Mouse (Mus musculus): ENCODE data around the gene Nup133. TPM values are rescaled to one million over a fixed set of nuclear protein-coding genes. Genes with fewer than 3 reads are reported as not detected.

Nup133 gene
- polyA plus RNA-seq, 1 experiment from 2014 or later = 47.4 TPM

DNA sequence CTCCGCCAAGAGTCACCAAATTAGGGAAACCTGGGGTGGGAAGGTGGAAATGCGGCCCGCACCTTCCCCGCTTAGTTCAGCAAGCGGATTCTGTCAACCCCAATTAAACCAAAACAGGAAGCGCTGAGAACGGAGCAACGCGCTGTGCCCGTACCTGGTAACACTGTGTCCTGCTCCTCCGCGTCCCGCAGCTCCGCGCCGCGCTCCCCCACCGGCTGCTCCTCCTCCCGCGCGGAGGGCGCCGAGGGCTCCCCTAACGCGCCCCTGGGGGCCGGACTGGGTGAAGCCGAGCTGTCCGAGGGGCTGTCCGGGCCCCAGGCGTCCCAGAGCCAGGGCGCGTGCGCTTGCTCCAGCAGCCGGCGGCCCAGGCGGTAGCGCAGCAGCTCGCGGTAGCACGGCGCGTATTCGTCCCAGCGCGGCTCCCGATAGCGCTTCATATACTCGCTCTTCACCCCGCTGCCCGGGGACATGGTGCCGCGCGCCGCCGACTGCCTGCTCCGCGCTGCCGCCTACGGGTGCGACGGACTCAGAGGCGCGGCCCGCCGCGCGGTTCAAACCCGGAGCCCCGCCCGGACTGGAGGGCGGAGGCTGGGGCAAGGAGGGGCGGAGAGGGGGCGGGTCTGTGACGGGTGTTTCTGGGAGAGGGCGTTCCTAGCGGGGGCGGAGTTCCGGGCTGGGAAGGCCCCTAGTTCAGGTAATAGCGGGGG lies 90.0 kb downstream of the Nup133 start:
- ATAC-seq (replicated peaks; ENCODE audit: low FRiP score) (peak; percentile 96), DNase-seq (ENCODE audit: low spot score) (peak; percentile 97)
- Histone ChIP-seq H3K4me3 (ENCODE audit: low read depth, low read length) (peak overlapping the region; percentile 95), H3K4me1 (replicated peaks; ENCODE audit: control insufficient read depth, insufficient read depth, low read length) (peaks cover 3% of the 10 kb centered on the region; the same call in 1 of the 2 replicates), H3K9ac (ENCODE audit: low read depth, low read length) (peak overlapping the region; percentile 91), H3K27ac (ENCODE audit: low read depth, low read length) (peak overlapping the region; percentile 83), H3K4me2 (peak overlapping the region; percentile 91), H3K36me3 (ENCODE audit: control insufficient read depth, insufficient read depth, low read length) (no peaks in the 10 kb centered on the region), H3K27me3 (replicated peaks; ENCODE audit: control insufficient read depth, insufficient read depth, low read length) (peaks cover 17% of the 10 kb centered on the region; the same call in 1 of the 2 replicates), H3K9me3 (ENCODE audit: control insufficient read depth, low read length) (no peaks in the 10 kb centered on the region)
- under 1% methylated on average over 78 of the region's 79 CpGs for WGBS

DNA sequence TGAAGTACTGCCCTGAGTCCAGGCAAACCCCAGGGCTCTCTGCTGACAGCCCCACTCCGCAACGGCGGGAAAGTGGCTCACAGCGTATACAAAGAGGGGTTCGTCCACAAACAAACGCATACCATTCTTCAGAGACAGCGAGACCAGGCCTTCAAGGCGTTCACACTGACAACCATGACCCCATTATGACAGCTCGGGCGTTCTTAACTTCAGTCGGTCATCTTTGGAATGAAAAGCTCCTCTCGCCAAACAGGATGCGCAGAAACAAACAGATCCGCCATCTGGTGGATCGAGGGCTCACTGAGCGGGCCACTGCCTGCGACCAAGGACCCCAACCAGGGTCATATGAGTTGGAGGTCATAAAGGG lies 90.5 kb downstream of the Nup133 start:
- peak overlapping the region; percentile 95 for H3K4me3 ChIP-seq (ENCODE audit: low read depth, low read length)
- DNase-seq (ENCODE audit: low spot score) = no peak
- no peaks in the 10 kb centered on the region for H3K9me3 ChIP-seq (ENCODE audit: control insufficient read depth, low read length)
- WGBS = under 1% methylated on average over 17 of the region's 17 CpGs
- H3K4me2 ChIP-seq = peak overlapping the region; percentile 91
- H3K27me3 ChIP-seq (replicated peaks; ENCODE audit: control insufficient read depth, insufficient read depth, low read length) = peaks cover 17% of the 10 kb centered on the region; the same call in 1 of the 2 replicates
- peak; percentile 16 for ATAC-seq (replicated peaks; ENCODE audit: low FRiP score)
- peaks cover 3% of the 10 kb centered on the region; the same call in 1 of the 2 replicates for H3K4me1 ChIP-seq (replicated peaks; ENCODE audit: control insufficient read depth, insufficient read depth, low read length)
- no peaks in the 10 kb centered on the region for H3K36me3 ChIP-seq (ENCODE audit: control insufficient read depth, insufficient read depth, low read length)
- peak overlapping the region; percentile 83; the same call in 1 of the 2 replicates for H3K27ac ChIP-seq (ENCODE audit: low read depth, low read length)
- peak overlapping the region; percentile 91 for H3K9ac ChIP-seq (ENCODE audit: low read depth, low read length)

DNA sequence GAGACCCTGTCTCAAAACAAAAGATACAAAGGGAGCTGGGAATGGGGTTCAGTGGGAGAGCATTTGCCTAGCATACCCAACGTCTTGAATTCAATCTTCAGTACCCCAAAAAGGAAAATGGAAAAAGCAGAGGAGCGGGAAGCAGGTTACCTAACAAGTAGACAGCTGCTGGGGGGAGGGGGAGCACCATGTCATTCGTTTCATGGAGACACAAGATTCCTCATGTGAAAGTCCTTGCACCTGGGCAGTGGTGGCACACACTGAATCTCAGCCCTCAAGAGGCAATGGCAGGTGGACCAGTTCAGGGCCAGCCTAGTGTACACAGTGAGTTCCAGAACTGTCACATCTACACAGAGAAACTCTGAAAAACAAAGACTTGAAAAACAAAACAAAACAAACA lies 91.7 kb downstream of the Nup133 start:
- WGBS = 78% methylated on average over 3 of the region's 3 CpGs
- DNase-seq (ENCODE audit: low spot score) (no peak), ATAC-seq (replicated peaks; ENCODE audit: low FRiP score) (no peak)
- Histone ChIP-seq H3K9me3 (ENCODE audit: control insufficient read depth, low read length) (no peaks in the 10 kb centered on the region), H3K9ac (ENCODE audit: low read depth, low read length) (no peak overlapping the region), H3K27ac (ENCODE audit: low read depth, low read length) (no peak overlapping the region), H3K36me3 (ENCODE audit: control insufficient read depth, insufficient read depth, low read length) (no peaks in the 10 kb centered on the region), H3K4me2 (peak overlapping the region; percentile 91; the same call in 1 of the 2 replicates), H3K4me1 (replicated peaks; ENCODE audit: control insufficient read depth, insufficient read depth, low read length) (peaks cover 3% of the 10 kb centered on the region; the same call in 1 of the 2 replicates), H3K27me3 (replicated peaks; ENCODE audit: control insufficient read depth, insufficient read depth, low read length) (peaks cover 12% of the 10 kb centered on the region; the same call in 1 of the 2 replicates), H3K4me3 (ENCODE audit: low read depth, low read length) (no peak overlapping the region)

- no peak overlapping the region for H3K9ac ChIP-seq (ENCODE audit: low read depth, low read length)
- no peak overlapping the region for H3K27ac ChIP-seq (ENCODE audit: low read depth, low read length)
- no peaks in the 10 kb centered on the region for H3K9me3 ChIP-seq (ENCODE audit: control insufficient read depth, low read length)
- H3K4me3 ChIP-seq (ENCODE audit: low read depth, low read length) = no peak overlapping the region
- no peak overlapping the region for H3K4me2 ChIP-seq
- H3K4me1 ChIP-seq (replicated peaks; ENCODE audit: control insufficient read depth, insufficient read depth, low read length) = peaks cover 3% of the 10 kb centered on the region; the same call in 1 of the 2 replicates
- H3K36me3 ChIP-seq (ENCODE audit: control insufficient read depth, insufficient read depth, low read length) = no peaks in the 10 kb centered on the region
- WGBS = 74% methylated on average over 9 of the region's 9 CpGs
- ATAC-seq (replicated peaks; ENCODE audit: low FRiP score) = no peak
- no peak for DNase-seq (ENCODE audit: low spot score)
- no peaks in the 10 kb centered on the region for H3K27me3 ChIP-seq (replicated peaks; ENCODE audit: control insufficient read depth, insufficient read depth, low read length)
Measured at GRCm38 (mm10) chr8:123854733-123855475, 94.2 kb downstream of the Nup133 start.

- Histone ChIP-seq H3K4me1 (replicated peaks; ENCODE audit: control insufficient read depth, insufficient read depth, low read length) (peaks cover 3% of the 10 kb centered on the region; the same call in 1 of the 2 replicates), H3K9ac (ENCODE audit: low read depth, low read length) (no peak overlapping the region), H3K9me3 (ENCODE audit: control insufficient read depth, low read length) (no peaks in the 10 kb centered on the region), H3K36me3 (ENCODE audit: control insufficient read depth, insufficient read depth, low read length) (no peaks in the 10 kb centered on the region), H3K27ac (ENCODE audit: low read depth, low read length) (no peak overlapping the region), H3K4me3 (ENCODE audit: low read depth, low read length) (no peak overlapping the region), H3K4me2 (no peak overlapping the region), H3K27me3 (replicated peaks; ENCODE audit: control insufficient read depth, insufficient read depth, low read length) (no peaks in the 10 kb centered on the region)
- no peak for DNase-seq (ENCODE audit: low spot score)
- ATAC-seq (replicated peaks; ENCODE audit: low FRiP score) = no peak
- 48% methylated on average over 1 of the region's 1 CpGs for WGBS
Measured at GRCm38 (mm10) chr8:123854252-123854651, 94.8 kb downstream of the Nup133 start.

DNA sequence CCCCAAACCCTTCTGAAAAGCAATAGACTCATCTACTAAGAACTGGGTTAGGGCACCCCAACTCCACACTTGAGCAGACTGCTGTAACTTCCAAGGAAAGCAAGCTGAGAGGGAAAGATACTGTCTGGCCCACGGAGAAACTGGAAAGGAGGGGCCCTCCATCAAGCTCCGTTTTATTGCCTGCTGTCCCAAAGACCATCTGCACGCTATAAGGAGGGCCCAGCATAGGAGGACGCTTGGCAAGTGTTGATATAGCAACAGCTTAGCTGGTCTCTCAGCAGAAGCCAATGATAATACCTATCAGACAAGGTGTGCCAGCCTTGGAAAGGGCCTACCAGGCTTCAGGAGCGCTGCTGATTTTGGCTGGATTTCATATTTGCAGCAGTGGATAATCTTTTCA lies 97.5 kb downstream of the Nup133 start:
- H3K4me3 ChIP-seq (ENCODE audit: low read depth, low read length) = no peak overlapping the region

DNA sequence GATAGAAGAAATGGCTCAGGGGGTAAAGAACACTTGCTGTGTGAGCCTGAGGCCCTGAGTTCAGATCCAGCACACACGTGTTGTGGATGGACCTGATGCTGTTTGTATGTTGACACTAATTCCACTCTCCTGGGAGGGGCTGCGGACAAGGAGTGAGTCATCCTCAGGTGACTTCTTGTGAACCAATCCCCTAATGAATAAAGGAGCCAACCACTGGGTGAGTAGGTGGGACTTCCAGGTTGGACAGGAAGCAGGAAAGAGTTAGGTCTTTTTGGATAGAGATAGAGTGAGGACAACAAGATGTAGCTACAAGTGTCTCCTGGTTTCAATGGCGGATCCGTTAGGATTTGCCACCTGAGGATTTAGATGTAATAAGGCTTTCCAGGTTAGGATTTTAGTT lies 99.7 kb downstream of the Nup133 start:
- ATAC-seq (replicated peaks; ENCODE audit: low FRiP score) (no peak), DNase-seq (ENCODE audit: low spot score) (no peak)
- H3K4me1 ChIP-seq (replicated peaks; ENCODE audit: control insufficient read depth, insufficient read depth, low read length) = no peaks in the 10 kb centered on the region; the same call in none of the 2 replicates
- no peak overlapping the region for H3K27ac ChIP-seq (ENCODE audit: low read depth, low read length)
- H3K27me3 ChIP-seq (replicated peaks; ENCODE audit: control insufficient read depth, insufficient read depth, low read length) = no peaks in the 10 kb centered on the region
- 77% methylated on average over 4 of the region's 4 CpGs for WGBS
- no peak overlapping the region for H3K4me3 ChIP-seq (ENCODE audit: low read depth, low read length)
- no peak overlapping the region for H3K9ac ChIP-seq (ENCODE audit: low read depth, low read length)
- H3K9me3 ChIP-seq (ENCODE audit: control insufficient read depth, low read length) = no peaks in the 10 kb centered on the region
- no peaks in the 10 kb centered on the region for H3K36me3 ChIP-seq (ENCODE audit: control insufficient read depth, insufficient read depth, low read length)
- no peak overlapping the region for H3K4me2 ChIP-seq

More for the DNA sequence above, 97.5 kb downstream of the Nup133 start:
- DNase-seq (ENCODE audit: low spot score) = no peak
- Histone ChIP-seq H3K36me3 (ENCODE audit: control insufficient read depth, insufficient read depth, low read length) (no peaks in the 10 kb centered on the region), H3K9ac (ENCODE audit: low read depth, low read length) (no peak overlapping the region), H3K4me1 (replicated peaks; ENCODE audit: control insufficient read depth, insufficient read depth, low read length) (no peaks in the 10 kb centered on the region; the same call in 1 of the 2 replicates), H3K27me3 (replicated peaks; ENCODE audit: control insufficient read depth, insufficient read depth, low read length) (no peaks in the 10 kb centered on the region), H3K9me3 (ENCODE audit: control insufficient read depth, low read length) (no peaks in the 10 kb centered on the region), H3K4me2 (no peak overlapping the region), H3K27ac (ENCODE audit: low read depth, low read length) (no peak overlapping the region)
- WGBS = 77% methylated on average over 5 of the region's 5 CpGs
- ATAC-seq (replicated peaks; ENCODE audit: low FRiP score) = no peak

GRCm38 (mm10) chr8:123847546-123847945 lies 101.5 kb downstream of the Nup133 start:
- Histone ChIP-seq H3K27ac (ENCODE audit: low read depth, low read length) (no peak overlapping the region), H3K36me3 (ENCODE audit: control insufficient read depth, insufficient read depth, low read length) (no peaks in the 10 kb centered on the region), H3K4me3 (ENCODE audit: low read depth, low read length) (no peak overlapping the region), H3K9ac (ENCODE audit: low read depth, low read length) (no peak overlapping the region), H3K27me3 (replicated peaks; ENCODE audit: control insufficient read depth, insufficient read depth, low read length) (no peaks in the 10 kb centered on the region), H3K4me1 (replicated peaks; ENCODE audit: control insufficient read depth, insufficient read depth, low read length) (no peaks in the 10 kb centered on the region; the same call in none of the 2 replicates), H3K9me3 (ENCODE audit: control insufficient read depth, low read length) (no peaks in the 10 kb centered on the region), H3K4me2 (no peak overlapping the region)
- WGBS = 79% methylated on average over 3 of the region's 3 CpGs
- no peak for ATAC-seq (replicated peaks; ENCODE audit: low FRiP score)
- DNase-seq (ENCODE audit: low spot score) = no peak

All from liver, embryonic 11.5 days (tissue).